Mouse (Mus musculus): ENCODE data around the gene Hcrtr2.

- no peak for TF ChIP-seq CTCF (IDR thresholded peaks at IDR 0.05; ENCODE audit: control insufficient read depth, insufficient read depth, insufficient replicate concordance, low read depth, low read length)
- TF ChIP-seq POLR2A (IDR thresholded peaks at IDR 0.05; ENCODE audit: control insufficient read depth, low read depth, low read length): no peak
These were observed 41.2 kb upstream of the Hcrtr2 start for GRCm38 (mm10) chr9:76364874-76365273.

Measured in testis, adult 2 months (tissue).